19 mouse cellular contexts compared by ENCODE assay signal in genomic region chr1:127160118-127160760, GRCm38 (mm10). TPM values are rescaled to one million over a fixed set of nuclear protein-coding genes. Genes with fewer than 3 reads are reported as not detected.
DNase-seq lines count a peak whose midpoint lies in the region; ATAC-seq lines count a peak whose summit lies in the region.
"Had no signal": no experiment of that assay in that cellular context is flagged by ENCODE, and none has a peak within 500 bp of the region (broad histone marks: within the 10 kb centered on the region; RNA-seq: fewer than 3 reads in every experiment).

No protein-coding gene starts in this region.

- no peak for DNase-seq in frontal cortex, postnatal 10 days (ENCODE audit: low spot score in 2 of 2)
- DNase-seq in layer of hippocampus, adult 8-10 months (ENCODE audit: low spot score in 2 of 2) = peak; percentile 12 to 46
- DNase-seq in layer of hippocampus, adult 9-10 months (ENCODE audit: low spot score) = no peak
- peak; percentile 88 for DNase-seq in kidney, adult 9 months
- DNase-seq in kidney, postnatal 25 days = peak; percentile 59 to 76
- no peak for DNase-seq in liver
- DNase-seq: B cell, adult 2 months; cerebellum, adult 11-12 months; cerebellum, postnatal 25 days; lung, adult 18-20 months; lung, postnatal 10 days; retina, postnatal 1 day; right cerebral cortex, postnatal 4 days; thymus, postnatal 25 days had no signal

- ATAC-seq in frontal cortex, adult (ENCODE audit: low TSS enrichment) = peak; percentile 66; the same call in 1 of the 2 replicates
- ATAC-seq: forebrain, embryonic 15.5 days; liver, embryonic 12.5 days; midbrain, embryonic 16.5 days; Patski had no signal

RNA-seq across cellular contexts. Expression of gene Mgat5, which starts 44.6 kb away (rescaled TPM):
- total RNA-seq in layer of hippocampus, adult 8-10 months (2022) = 10 to 100 TPM; 53.3 to 57.1 (median 55.1) TPM

Comparison
In these comparisons a context has a peak if more than half of its experiments do, and no peak if none do; other contexts are left out.
1. DNase-seq: peak in layer of hippocampus, adult 8-10 months (2 of 2), kidney, adult 9 months (single experiment) and kidney, postnatal 25 days (2 of 2); none in frontal cortex, postnatal 10 days (0 of 2), layer of hippocampus, adult 9-10 months (single experiment) and liver (single experiment).